Comparison of ENCODE assay signal across 27 mouse cellular contexts in genomic region chr1:184304813-184305212, GRCm38 (mm10).
"Had no signal": no experiment of that assay in that cellular context is flagged by ENCODE, and none has a peak within 500 bp of the region (broad histone marks: within the 10 kb centered on the region; RNA-seq: fewer than 3 reads in every experiment).

No protein-coding gene starts in this region.

- ATAC-seq: forebrain, embryonic 13.5 days; forebrain, embryonic 14.5 days; forebrain, embryonic 15.5 days; forebrain, embryonic 16.5 days; forebrain, postnatal 0 days had no signal

- H3K27me3 ChIP-seq: embryonic facial prominence, embryonic 12.5 days; forebrain, embryonic 12.5 days; forebrain, embryonic 13.5 days; forebrain, embryonic 15.5 days had no signal

- H3K27ac ChIP-seq: embryonic facial prominence, embryonic 12.5 days; embryonic facial prominence, embryonic 13.5 days; forebrain, embryonic 10.5 days; forebrain, embryonic 12.5 days; forebrain, embryonic 13.5 days; forebrain, embryonic 15.5 days; gastrocnemius, adult 2 months; heart, adult 2 months had no signal

- H3K9me3 ChIP-seq: embryonic facial prominence, embryonic 12.5 days; embryonic facial prominence, embryonic 13.5 days; forebrain, embryonic 10.5 days; forebrain, embryonic 12.5 days; forebrain, embryonic 13.5 days; forebrain, embryonic 15.5 days had no signal

- DNase-seq: cerebellum, adult 18-20 months; cerebellum, adult 2 months; cerebellum, adult 8-10 months; cerebellum, adult 9-10 months; cerebellum, adult 9-11 months; cerebellum, postnatal 10 days; cerebellum, postnatal 14 days; cerebellum, postnatal 25 days; cerebellum, postnatal 36 days; embryo, embryonic 11 days; forebrain, postnatal 0 days; gastrocnemius, adult 2 months; gastrocnemius, postnatal 10 days; gastrocnemius, postnatal 14 days; gastrocnemius, postnatal 25 days; gastrocnemius, postnatal 36 days; heart, adult 18-20 months; heart, adult 2 months had no signal

- H3K36me3 ChIP-seq: embryonic facial prominence, embryonic 12.5 days; embryonic facial prominence, embryonic 13.5 days; forebrain, embryonic 10.5 days; forebrain, embryonic 12.5 days; forebrain, embryonic 15.5 days had no signal

- H3K9ac ChIP-seq: embryonic facial prominence, embryonic 12.5 days; embryonic facial prominence, embryonic 13.5 days; forebrain, embryonic 12.5 days; forebrain, embryonic 13.5 days; forebrain, embryonic 15.5 days; forebrain, postnatal 0 days had no signal

- H3K4me1 ChIP-seq: embryonic facial prominence, embryonic 12.5 days; forebrain, embryonic 10.5 days; forebrain, embryonic 12.5 days; forebrain, embryonic 13.5 days; forebrain, embryonic 15.5 days had no signal

- H3K4me2 ChIP-seq: embryonic facial prominence, embryonic 12.5 days; embryonic facial prominence, embryonic 13.5 days; forebrain, embryonic 12.5 days; forebrain, embryonic 13.5 days; forebrain, embryonic 15.5 days had no signal

- H3K4me3 ChIP-seq: embryonic facial prominence, embryonic 12.5 days; embryonic facial prominence, embryonic 13.5 days; erythroblast, embryonic 14.5 days; forebrain, embryonic 10.5 days; forebrain, embryonic 12.5 days; forebrain, embryonic 13.5 days; forebrain, embryonic 15.5 days; gastrocnemius, adult 2 months; heart, adult 2 months had no signal
